Mouse (Mus musculus): Measurements from ENCODE around the gene Usp4. TPM values are rescaled to one million over a fixed set of nuclear protein-coding genes. Genes with fewer than 3 reads are reported as not detected.

The Usp4 gene
- total and polyA plus RNA-seq, 3 experiments: 52.1 to 93.5 (median 72.8) TPM

GRCm38 (mm10) chr9:108398324-108398723 is 50.7 kb downstream of the Usp4 start:
- DNase-seq (ENCODE audit: extremely low read depth): no peak
- dilution Hi-C loops (cut with MboI; ENCODE audit: extremely low pct_ligation_motif_present, extremely low pct_unique_long_range_greater_than_20kb, low sequenced_read_pairs): no loop called here
- Histone ChIP-seq H3K9me3 (replicated peaks; ENCODE audit: low read length) (no peaks in the 10 kb centered on the region), H3K9ac (ENCODE audit: insufficient read depth, low read depth) (no peak overlapping the region), H3K27me3 (replicated peaks) (no peaks in the 10 kb centered on the region), H3K27ac (ENCODE audit: insufficient read depth, low read depth) (no peak overlapping the region), H3K36me3 (replicated peaks in 1 of 2; ENCODE audit: control insufficient read depth in 1 of 2, insufficient read depth in 1 of 2, low read length in 1 of 2) (peaks cover 0 to 3% of the 10 kb centered on the region in 2 experiments), H3K4me2 (ENCODE audit: insufficient read depth, low read depth, poor library complexity, severe bottlenecking) (no peak overlapping the region), H3K79me2 (replicated peaks; ENCODE audit: control insufficient read depth, extremely low read depth, insufficient read depth, poor library complexity, severe bottlenecking) (no peaks in the 10 kb centered on the region), H3K4me1 (ENCODE audit: control insufficient read depth in 1 of 2, insufficient read depth in 2 of 2) (no peaks in the 10 kb centered on the region), H3K4me3 (replicated peaks in 1 of 3; ENCODE audit: low read depth in 2 of 3, low read length in 2 of 3, poor library complexity in 1 of 3) (no peak overlapping the region)
- in situ Hi-C loops (cut with MboI; ENCODE audit: low pct_ligation_motif_present, low pct_unique_long_range_greater_than_20kb, low sequenced_read_pairs): no loop called here
- TF ChIP-seq USF2 (conservative IDR thresholded peaks at IDR 0.05; ENCODE audit: low read depth, low read length): no peak
- no peak for TF ChIP-seq ELF1 (IDR thresholded peaks at IDR 0.05; ENCODE audit: low read depth, low read length)
- no peak for TF ChIP-seq IRF4 (IDR thresholded peaks at IDR 0.05; ENCODE audit: low read depth, low read length)
- TF ChIP-seq ZKSCAN1 (IDR thresholded peaks at IDR 0.05; ENCODE audit: borderline replicate concordance, low read depth, low read length): no peak
- no peak for TF ChIP-seq MYC (IDR thresholded peaks at IDR 0.05; ENCODE audit: low read depth, low read length)
- TF ChIP-seq BHLHE40 (IDR thresholded peaks at IDR 0.05; ENCODE audit: low read depth, low read length): no peak
- TF ChIP-seq E2F4 (IDR thresholded peaks at IDR 0.05; ENCODE audit: insufficient replicate concordance, low read depth, low read length): no peak
- no peak for TF ChIP-seq MEF2A (IDR thresholded peaks at IDR 0.05; ENCODE audit: borderline replicate concordance, low read depth, low read length)
- TF ChIP-seq TBP (conservative IDR thresholded peaks at IDR 0.05; ENCODE audit: low read depth, low read length): no peak
- no peak for TF ChIP-seq MAZ (IDR thresholded peaks at IDR 0.05; ENCODE audit: low read depth, low read length)
- no peak for TF ChIP-seq EP300 (IDR thresholded peaks at IDR 0.05; ENCODE audit: low read length)
- no peak for TF ChIP-seq RCOR1 (conservative IDR thresholded peaks at IDR 0.05; ENCODE audit: low read depth, low read length)
- TF ChIP-seq JUND (conservative IDR thresholded peaks at IDR 0.05; ENCODE audit: low read depth, low read length): no peak
- TF ChIP-seq SMC3 (IDR thresholded peaks at IDR 0.05; ENCODE audit: low read depth, low read length): no peak
- no peak for TF ChIP-seq MAFK (IDR thresholded peaks at IDR 0.05; ENCODE audit: insufficient replicate concordance, low read length)
- no peak for TF ChIP-seq CHD1 (IDR thresholded peaks at IDR 0.05; ENCODE audit: low read depth, low read length)
- no peak for TF ChIP-seq PAX5 (IDR thresholded peaks at IDR 0.05; ENCODE audit: low read length)
- no peak for TF ChIP-seq JUN (IDR thresholded peaks at IDR 0.05; ENCODE audit: insufficient read depth, low read depth, low read length)

- no peak for DNase-seq (ENCODE audit: extremely low read depth)
- Histone ChIP-seq H3K9ac (ENCODE audit: insufficient read depth, low read depth) (no peak overlapping the region), H3K9me3 (replicated peaks; ENCODE audit: low read length) (no peaks in the 10 kb centered on the region), H3K4me2 (ENCODE audit: insufficient read depth, low read depth, poor library complexity, severe bottlenecking) (no peak overlapping the region), H3K27ac (ENCODE audit: insufficient read depth, low read depth) (no peak overlapping the region), H3K4me3 (replicated peaks in 1 of 3; ENCODE audit: low read depth in 2 of 3, low read length in 2 of 3, poor library complexity in 1 of 3) (no peak overlapping the region), H3K4me1 (ENCODE audit: control insufficient read depth in 1 of 2, insufficient read depth in 2 of 2) (peaks cover 4 to 19% of the 10 kb centered on the region in 2 experiments; a peak in 3 of 4 replicates), H3K27me3 (replicated peaks) (no peaks in the 10 kb centered on the region), H3K36me3 (replicated peaks in 1 of 2; ENCODE audit: control insufficient read depth in 1 of 2, insufficient read depth in 1 of 2, low read length in 1 of 2) (peaks cover 0 to 1% of the 10 kb centered on the region in 2 experiments), H3K79me2 (replicated peaks; ENCODE audit: control insufficient read depth, extremely low read depth, insufficient read depth, poor library complexity, severe bottlenecking) (no peaks in the 10 kb centered on the region)
- in situ Hi-C loops (cut with MboI; ENCODE audit: low pct_ligation_motif_present, low pct_unique_long_range_greater_than_20kb, low sequenced_read_pairs) (no loop called here), dilution Hi-C loops (cut with MboI; ENCODE audit: extremely low pct_ligation_motif_present, extremely low pct_unique_long_range_greater_than_20kb, low sequenced_read_pairs) (no loop called here)
- no peak for TF ChIP-seq POLR2A (IDR thresholded peaks at IDR 0.05; ENCODE audit: low read depth, low read length)
- TF ChIP-seq JUND (conservative IDR thresholded peaks at IDR 0.05; ENCODE audit: low read depth, low read length): no peak
- TF ChIP-seq RCOR1 (conservative IDR thresholded peaks at IDR 0.05; ENCODE audit: low read depth, low read length): no peak
- no peak for TF ChIP-seq PAX5 (IDR thresholded peaks at IDR 0.05; ENCODE audit: low read length)
- no peak for TF ChIP-seq POLR2AphosphoS2 (IDR thresholded peaks at IDR 0.05; ENCODE audit: low read depth, low read length)
- TF ChIP-seq TCF12 (IDR thresholded peaks at IDR 0.05; ENCODE audit: low read depth, low read length): no peak
- no peak for TF ChIP-seq MEF2A (IDR thresholded peaks at IDR 0.05; ENCODE audit: borderline replicate concordance, low read depth, low read length)
- no peak for TF ChIP-seq NELFE (IDR thresholded peaks at IDR 0.05; ENCODE audit: low read depth, low read length)
- TF ChIP-seq ZC3H11A (IDR thresholded peaks at IDR 0.05; ENCODE audit: low read depth, low read length): no peak
- TF ChIP-seq HCFC1 (IDR thresholded peaks at IDR 0.05; ENCODE audit: low read depth, low read length): no peak
- no peak for TF ChIP-seq MAFK (IDR thresholded peaks at IDR 0.05; ENCODE audit: insufficient replicate concordance, low read length)
- TF ChIP-seq GABPA (IDR thresholded peaks at IDR 0.05; ENCODE audit: insufficient replicate concordance, low read depth, low read length): no peak
- no peak for TF ChIP-seq MXI1 (IDR thresholded peaks at IDR 0.05; ENCODE audit: low read depth, low read length)
- TF ChIP-seq USF2 (conservative IDR thresholded peaks at IDR 0.05; ENCODE audit: low read depth, low read length): no peak
- TF ChIP-seq MAZ (IDR thresholded peaks at IDR 0.05; ENCODE audit: low read depth, low read length): no peak
- TF ChIP-seq TBP (conservative IDR thresholded peaks at IDR 0.05; ENCODE audit: low read depth, low read length): no peak
These were observed 53.7 kb downstream of the Usp4 start for GRCm38 (mm10) chr9:108401186-108401960.

All from CH12.LX (cell line).